Mouse (Mus musculus) inflammation-experienced regulatory T-cells, adult 6 months (primary cell): ENCODE data around the gene Lmntd1. TPM values are rescaled to one million over a fixed set of nuclear protein-coding genes. Genes with fewer than 3 reads are reported as not detected.

Experiments used
- ATAC-seq: one replicate; pipeline ENCODE4 v1.8.0; 2017
- polyA plus RNA-seq, 3 experiments: library from polyadenylated mRNA; unstranded; fragments of 100-300 nt; shearing (Covaris generic); gene quantifications; one replicate each; pipeline ENCODE4 v1.2.1; 2017

The Lmntd1 gene
- polyA plus RNA-seq, 3 experiments from 2014 or later, result not detected

DNA sequence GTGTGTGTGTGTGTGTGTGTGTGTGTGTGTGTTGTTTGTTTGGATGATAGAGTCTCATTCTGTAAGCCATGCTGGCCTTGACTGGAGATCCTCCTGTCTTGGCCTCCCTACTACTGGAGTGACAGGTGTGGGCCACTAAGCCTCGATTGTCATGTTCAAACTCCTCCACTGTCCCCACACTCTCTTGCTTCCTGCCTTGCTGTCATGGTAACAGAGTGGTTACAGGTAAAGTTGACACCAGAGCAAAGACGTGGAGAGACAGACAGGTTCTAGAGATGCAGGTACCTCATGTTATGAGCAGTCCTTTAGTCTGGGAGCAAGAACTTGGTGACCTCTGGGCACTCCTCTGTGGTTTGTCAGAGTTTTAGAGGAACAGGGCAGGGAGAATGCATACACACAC, 239.7 kb downstream of the Lmntd1 start:
- peak; percentile 25 for ATAC-seq

GRCm38 (mm10) chr6:145373712-145374221, 240.4 kb downstream of the Lmntd1 start:
- ATAC-seq, result peak; percentile 71

- no peak for ATAC-seq
Measured at GRCm38 (mm10) chr6:145372066-145372465, 242.1 kb downstream of the Lmntd1 start.

GRCm38 (mm10) chr6:145371586-145371985, 242.5 kb downstream of the Lmntd1 start:
- ATAC-seq, result no peak

- ATAC-seq, result no peak
Measured at GRCm38 (mm10) chr6:145370302-145370701, 243.8 kb downstream of the Lmntd1 start.

- no peak for ATAC-seq
Measured at GRCm38 (mm10) chr6:145369290-145369689, 244.8 kb downstream of the Lmntd1 start.

DNA sequence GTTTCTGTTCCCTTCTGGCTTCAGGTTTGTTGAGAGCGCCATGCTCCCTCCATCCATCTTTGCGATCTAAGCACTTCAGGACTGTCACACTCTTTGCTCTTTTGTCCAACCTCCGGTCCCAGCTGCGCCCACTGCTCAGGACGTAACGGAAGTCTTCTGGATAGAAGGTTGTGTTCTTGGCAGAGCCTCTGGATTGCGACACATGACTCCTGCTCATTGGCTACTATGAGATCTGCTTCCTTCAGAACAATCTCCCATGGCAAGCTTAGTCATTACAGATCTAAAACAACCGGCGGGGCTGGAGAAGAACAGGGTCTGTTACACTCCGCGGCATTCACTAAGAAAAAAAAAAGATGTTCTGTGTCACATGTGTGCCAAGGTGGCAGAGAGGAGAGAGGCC, 247.6 kb downstream of the Lmntd1 start:
- no peak for ATAC-seq

GRCm38 (mm10) chr6:145363698-145364097, 250.4 kb downstream of the Lmntd1 start:
- ATAC-seq, result no peak

DNA sequence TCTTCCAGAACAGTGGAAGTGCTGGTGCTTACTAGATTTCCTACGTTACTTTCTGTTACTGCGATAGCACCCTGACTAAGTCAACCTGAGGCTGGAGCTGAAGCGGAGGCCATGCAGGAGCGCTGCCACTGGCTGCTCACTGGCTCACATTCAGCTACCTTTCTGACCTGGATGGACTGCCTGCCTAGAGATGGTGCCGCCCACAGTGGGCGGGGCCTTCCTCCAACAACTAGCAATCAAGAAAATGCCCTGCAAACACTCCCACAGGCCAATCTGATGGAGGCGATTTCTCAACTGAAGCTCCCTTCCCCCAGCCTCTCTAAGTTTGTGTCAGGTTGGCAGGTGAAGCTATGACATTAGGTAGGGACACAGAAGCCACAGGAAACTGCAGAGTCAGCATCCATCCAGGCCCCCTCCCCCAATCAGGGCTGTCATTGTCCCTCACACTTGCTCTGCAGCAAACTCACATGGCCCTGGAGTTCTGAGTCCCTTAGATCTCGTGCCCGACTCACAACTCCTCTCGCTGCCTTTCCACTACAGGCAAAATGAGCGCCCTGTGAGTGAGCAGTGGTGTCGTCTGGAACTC, 252.9 kb downstream of the Lmntd1 start:
- no peak for ATAC-seq

DNA sequence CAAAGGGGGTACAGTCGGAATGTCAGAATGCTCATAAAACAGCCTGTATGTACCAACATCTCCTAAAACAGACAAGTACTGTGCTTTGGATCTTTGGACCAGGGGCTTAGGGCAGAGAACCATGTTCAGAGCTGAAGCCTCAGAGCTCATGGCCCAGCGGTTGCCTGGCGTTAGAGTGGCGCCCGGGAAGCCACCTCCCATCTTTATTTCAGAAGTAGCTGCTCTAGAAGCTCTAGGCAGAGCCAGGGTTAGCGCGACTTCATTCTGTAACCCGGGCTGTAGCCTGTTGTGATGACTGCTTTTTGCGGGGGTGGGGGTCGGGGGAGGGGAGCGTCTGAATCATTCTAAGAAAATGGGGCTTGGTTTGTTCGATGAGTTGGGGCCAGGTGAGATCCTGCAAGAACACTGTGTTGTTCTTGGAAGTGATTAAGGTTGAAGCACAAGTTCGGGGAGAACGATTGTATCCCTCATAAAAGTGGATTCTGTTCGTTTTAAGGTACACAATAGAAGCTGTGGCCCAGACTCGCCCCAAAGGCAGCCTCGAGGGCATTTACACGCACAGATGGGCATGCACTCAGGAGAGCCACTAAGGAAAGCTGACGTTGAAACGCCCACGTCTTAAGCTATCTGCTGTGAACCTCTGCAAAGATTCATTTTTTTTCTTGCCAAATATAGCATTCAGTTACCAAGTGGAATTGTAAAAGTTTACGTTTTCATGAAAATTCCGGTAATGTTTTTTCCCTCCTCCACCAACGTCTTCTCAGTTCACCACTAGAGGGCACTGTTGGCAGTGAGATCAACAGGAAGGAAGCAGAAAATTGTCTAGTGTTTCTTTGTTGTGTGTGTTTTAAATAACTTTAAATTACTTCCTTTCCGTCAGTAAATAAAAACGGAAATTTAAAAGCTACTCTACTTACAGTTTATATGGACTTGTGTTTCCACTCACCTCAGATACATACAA, 254.4 kb downstream of the Lmntd1 start:
- ATAC-seq, result peak; percentile 83

- no peak for ATAC-seq
Measured at GRCm38 (mm10) chr6:145358001-145358400, 256.1 kb downstream of the Lmntd1 start.

GRCm38 (mm10) chr6:145353806-145354205, 260.3 kb downstream of the Lmntd1 start:
- no peak for ATAC-seq

GRCm38 (mm10) chr6:145352705-145353104, 261.4 kb downstream of the Lmntd1 start:
- no peak for ATAC-seq

DNA sequence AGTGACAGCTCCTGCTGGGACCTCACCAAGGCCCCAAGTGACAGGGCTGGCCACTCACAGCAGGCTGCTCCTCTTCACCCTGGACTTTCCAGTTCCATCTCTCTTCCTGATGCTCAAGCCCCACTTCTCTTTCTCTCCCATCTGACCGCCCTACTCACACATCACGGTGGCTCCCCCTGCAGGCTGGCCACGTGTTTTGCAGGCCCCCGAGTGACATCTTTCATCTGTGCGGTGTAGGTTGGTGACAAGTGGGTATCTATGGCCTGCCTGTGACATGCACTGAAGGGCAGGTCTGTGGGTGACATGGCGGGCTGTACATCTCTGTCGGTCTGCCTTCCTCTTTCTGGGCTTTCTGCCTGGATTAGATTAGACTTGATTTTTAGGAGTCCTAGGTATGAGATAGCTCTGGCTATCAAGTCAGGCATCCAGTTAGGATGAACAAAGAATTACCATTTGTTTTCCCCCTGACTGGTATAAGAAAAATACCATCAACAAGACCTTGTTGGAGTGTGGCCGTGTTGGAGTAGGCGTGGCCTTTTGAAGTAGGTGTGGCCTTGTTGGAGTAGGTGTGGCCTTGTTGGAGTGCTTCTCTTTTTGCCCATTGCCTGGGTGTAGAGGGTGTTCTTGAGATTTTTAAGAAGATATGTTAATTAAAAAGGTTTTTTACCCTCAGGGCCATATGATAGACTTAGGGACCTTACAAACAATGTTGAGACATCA, 265.8 kb downstream of the Lmntd1 start:
- ATAC-seq, result no peak

GRCm38 (mm10) chr6:145347641-145348040, 266.5 kb downstream of the Lmntd1 start:
- ATAC-seq, result no peak

- no peak for ATAC-seq
Measured at GRCm38 (mm10) chr6:145346789-145347557, 267.1 kb downstream of the Lmntd1 start.

GRCm38 (mm10) chr6:145346305-145346704, 267.8 kb downstream of the Lmntd1 start:
- no peak for ATAC-seq

DNA sequence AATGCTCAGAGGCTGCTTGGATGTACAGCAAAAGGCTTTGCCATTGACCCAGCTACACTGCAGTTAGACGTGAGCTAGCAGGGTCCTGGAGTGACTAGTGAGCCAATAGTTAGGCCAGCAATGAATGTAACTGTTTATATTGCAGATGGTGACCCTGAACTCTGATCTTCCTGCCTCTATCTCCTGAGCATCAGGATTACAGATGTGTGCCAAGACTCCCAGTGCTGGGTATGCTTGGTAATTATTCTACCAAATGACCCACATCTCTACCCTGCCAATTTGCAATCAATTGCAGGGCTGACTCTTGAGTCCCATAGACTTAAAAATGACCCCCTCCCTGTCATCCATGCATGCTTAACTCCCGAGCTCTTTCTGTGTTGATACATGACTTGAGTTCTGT, 269.4 kb downstream of the Lmntd1 start:
- no peak for ATAC-seq

- no peak for ATAC-seq
Measured at GRCm38 (mm10) chr6:145343457-145343856, 270.7 kb downstream of the Lmntd1 start.

- no peak for ATAC-seq
Measured at GRCm38 (mm10) chr6:145342836-145343235, 271.3 kb downstream of the Lmntd1 start.

DNA sequence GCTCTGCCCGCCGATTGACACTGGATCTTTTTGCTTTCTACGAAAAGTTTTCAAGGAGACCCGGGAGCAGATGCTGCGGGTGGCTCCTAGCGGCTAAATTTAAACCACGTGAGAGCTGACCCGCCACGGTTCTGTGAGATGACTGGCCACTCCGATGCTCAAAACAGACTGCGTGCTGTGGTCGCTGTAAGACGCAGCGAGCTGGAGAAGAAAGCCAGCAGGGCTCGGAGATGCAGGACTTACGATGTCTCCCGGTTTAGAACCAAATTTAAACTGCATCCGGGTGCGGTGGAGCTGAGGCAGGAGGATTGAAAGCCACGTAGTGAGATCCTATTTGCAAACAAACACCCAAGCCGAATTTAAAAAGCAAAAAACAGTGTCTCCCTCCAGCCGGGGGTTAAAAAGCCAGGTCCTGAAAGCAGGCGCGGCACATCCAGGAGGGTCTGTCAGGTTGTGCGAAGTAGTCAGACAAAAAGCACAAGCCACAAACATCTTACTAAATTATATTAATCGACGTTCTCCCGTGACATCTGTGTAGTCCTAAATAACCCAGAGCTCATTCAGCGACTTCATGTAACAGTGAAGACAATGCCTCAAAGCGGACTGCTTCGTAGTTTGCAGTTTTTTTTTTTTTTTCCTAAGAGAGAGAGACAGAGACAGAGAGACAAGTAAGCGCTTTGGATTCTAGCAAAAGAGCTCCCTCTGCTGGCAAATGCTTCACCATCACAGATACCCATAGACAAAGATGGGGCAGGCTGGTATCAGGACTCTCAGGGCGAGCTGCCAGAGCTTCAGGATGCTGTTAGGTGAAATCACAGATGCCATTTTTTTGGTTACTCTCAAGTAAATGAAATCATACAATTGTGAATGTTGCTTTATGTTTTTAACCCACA, 272.6 kb downstream of the Lmntd1 start:
- peak; percentile 53 for ATAC-seq
